Mouse (Mus musculus) cortical plate, adult 2 months (tissue): Measurements from ENCODE around the gene H2afy.

Experiments
- CTCF ChIP-seq: fragments of 200-500 bp; IDR thresholded peaks from 2 replicates; pipeline ENCODE4 v1.5.1; 2011; ENCODE audit warnings: mild to moderate bottlenecking, control low read depth, low read length; ENCODE audit not compliant: insufficient read depth; ENCODE audit errors: extremely low read depth
- POLR2A ChIP-seq: fragments of 200-500 bp; IDR thresholded peaks from 2 replicates; pipeline ENCODE4 v1.6.1; 2011; ENCODE audit warnings: mild to moderate bottlenecking, low read length, control low read depth; ENCODE audit not compliant: insufficient read depth; ENCODE audit errors: extremely low read depth

- TF ChIP-seq POLR2A (no peak), CTCF (no peak)
Measured at GRCm38 (mm10) chr13:56093680-56094079, 42.5 kb downstream of the H2afy start.
